Mouse (Mus musculus) intestine, embryonic 15.5 days (tissue): ENCODE measurements around the gene Ino80b. TPM values are rescaled to one million over a fixed set of nuclear protein-coding genes. Genes with fewer than 3 reads are reported as not detected.

Experiments used
- ATAC-seq: fragments of 200-750 bp; cut with Nextera tagmentation; 2 replicates; pipeline ENCODE4 v1.8.0; 2017; ENCODE audit warnings: moderate TSS enrichment, moderate library complexity
- H3K27ac ChIP-seq: fragments of 300-500 bp; sonication (generic); 2 replicates; pipeline ENCODE4 v1.5.1; 2015; ENCODE audit warnings: mild to moderate bottlenecking, inconsistent platforms
- H3K27me3 ChIP-seq: fragments of 300-500 bp; sonication (generic); replicated peaks from 2 replicates; pipeline ENCODE4 v1.6.1; 2015; ENCODE audit warnings: inconsistent platforms
- H3K36me3 ChIP-seq: fragments of 300-500 bp; sonication (generic); 2 replicates; pipeline ENCODE4 v1.6.1; 2015; ENCODE audit warnings: inconsistent platforms
- H3K4me1 ChIP-seq: fragments of 300-500 bp; sonication (generic); replicated peaks from 2 replicates; pipeline ENCODE4 v1.6.1; 2015; ENCODE audit warnings: inconsistent platforms
- H3K4me2 ChIP-seq: fragments of 300-500 bp; sonication (generic); replicated peaks from 2 replicates; pipeline ENCODE4 v1.6.1; 2015; ENCODE audit warnings: mild to moderate bottlenecking, inconsistent platforms
- H3K4me3 ChIP-seq: fragments of 300-500 bp; sonication (generic); replicated peaks from 2 replicates; pipeline ENCODE4 v1.5.1; 2015; ENCODE audit warnings: inconsistent platforms
- H3K9ac ChIP-seq: fragments of 300-500 bp; sonication (generic); 2 replicates; pipeline ENCODE4 v1.6.1; 2015; ENCODE audit warnings: inconsistent platforms
- H3K9me3 ChIP-seq: fragments of 300-500 bp; sonication (generic); 2 replicates; pipeline ENCODE4 v1.6.1; 2016; ENCODE audit warnings: inconsistent platforms
- WGBS: fragments of 180-500 bp; shearing (Covaris S2); methylation state at CpG from one replicate; pipeline ENCODE4 v1.1.7; 2015; 5-methylcytosine and 5-hydroxymethylcytosine counted together
- polyA plus RNA-seq: library from polyadenylated mRNA; unstranded; fragments of >200 nt; fragmentation: Nextera tagmentation; extraction: Ambion mirVana; gene quantifications from 2 replicates; pipeline ENCODE4 v1.2.1, GENCODE M21; 2015

The Ino80b gene
- polyA plus RNA-seq, 1 experiment from 2014 or later, result 9.4 TPM

GRCm38 (mm10) chr6:83087926-83088260, 37.3 kb downstream of the Ino80b start:
- Histone ChIP-seq H3K9me3 (no peaks in the 10 kb centered on the region), H3K4me1 (peaks cover 14% of the 10 kb centered on the region), H3K4me2 (peak overlapping the region; percentile 56), H3K27me3 (peaks cover 66% of the 10 kb centered on the region), H3K36me3 (no peaks in the 10 kb centered on the region), H3K27ac (no peak overlapping the region), H3K9ac (no peak overlapping the region), H3K4me3 (peak overlapping the region; percentile 22)
- 17% methylated on average over 9 of the region's 9 CpGs for WGBS
- ATAC-seq, result no peak; the same call in 1 of the 2 replicates

- no peak overlapping the region for H3K9ac ChIP-seq
- peaks cover 69% of the 10 kb centered on the region for H3K27me3 ChIP-seq
Observed at GRCm38 (mm10) chr6:83087205-83087925, 37.9 kb downstream of the Ino80b start.

DNA sequence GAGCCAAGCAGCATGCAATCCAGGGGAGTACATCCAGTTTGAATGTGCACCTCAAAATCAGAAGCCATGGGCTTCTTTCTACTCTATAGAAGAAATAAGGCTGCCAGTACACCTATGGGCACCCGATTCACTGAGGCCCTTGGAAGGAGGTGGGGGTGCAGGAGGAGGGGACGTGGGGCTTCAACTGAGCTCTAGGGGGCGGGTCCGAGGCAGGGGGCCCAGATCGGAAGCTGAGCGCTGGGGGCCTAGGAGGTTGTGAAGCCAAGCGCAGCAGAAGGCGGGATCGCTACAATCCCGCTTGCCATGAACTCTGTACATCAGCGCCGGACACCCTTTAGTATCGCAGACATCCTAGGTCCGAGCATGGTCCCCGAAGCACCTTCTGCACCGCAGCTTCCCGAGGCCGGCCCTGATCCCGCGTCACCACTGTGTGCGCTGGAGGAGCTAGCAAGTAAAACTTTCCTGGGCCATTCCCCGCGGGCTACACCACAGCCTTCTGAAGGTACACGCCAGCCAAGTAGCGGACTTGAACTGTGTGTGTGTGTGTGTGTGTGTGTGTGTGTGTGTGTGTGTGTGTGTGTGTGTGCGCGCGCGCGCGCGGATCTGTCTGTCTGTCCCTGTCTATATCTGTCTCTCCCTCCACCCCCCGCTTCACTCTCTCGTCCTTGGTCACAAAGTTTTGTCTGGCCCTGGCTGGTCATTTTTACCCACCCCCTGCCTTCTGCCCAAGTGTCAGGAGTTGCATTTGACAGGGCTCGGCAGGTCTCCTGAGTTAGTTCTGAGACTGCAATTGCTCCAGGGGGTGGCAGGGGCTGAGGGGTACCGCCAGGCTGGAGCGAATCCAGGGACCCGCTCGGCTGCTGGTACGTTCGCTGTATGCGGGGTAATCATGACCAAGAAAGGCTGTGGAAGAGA, 38.9 kb downstream of the Ino80b start, which contains the start of gene Lbx2:
Gene Lbx2, plus strand, starts transcription at position 247 of the 915 bp plus-strand sequence.
- Histone ChIP-seq H3K36me3 (no peaks in the 10 kb centered on the region), H3K27me3 (peaks cover 69% of the 10 kb centered on the region), H3K27ac (no peak within 1 kb of the TSS), H3K9me3 (no peaks in the 10 kb centered on the region), H3K4me1 (peaks cover 14% of the 10 kb centered on the region), H3K4me3 (peak within 1 kb of the TSS; percentile 22), H3K9ac (no peak within 1 kb of the TSS), H3K4me2 (peak within 1 kb of the TSS; percentile 56)
- no peak for ATAC-seq
- WGBS, result 5% methylated on average over 41 of the region's 42 CpGs

More at GRCm38 (mm10) chr6:83087205-83087925, 37.9 kb downstream of the Ino80b start:
- Histone ChIP-seq H3K4me3 (peak overlapping the region; percentile 22), H3K4me2 (peak overlapping the region; percentile 56), H3K4me1 (peaks cover 14% of the 10 kb centered on the region), H3K36me3 (no peaks in the 10 kb centered on the region), H3K9me3 (no peaks in the 10 kb centered on the region), H3K27ac (no peak overlapping the region)
- WGBS, result 4% methylated on average over 47 of the region's 47 CpGs
- ATAC-seq, result no peak; the same call in 1 of the 2 replicates

GRCm38 (mm10) chr6:83084477-83084876, 40.8 kb downstream of the Ino80b start:
- no peak overlapping the region for H3K27ac ChIP-seq
- no peak for ATAC-seq
- H3K4me1 ChIP-seq, result peaks cover 14% of the 10 kb centered on the region
- no peaks in the 10 kb centered on the region for H3K9me3 ChIP-seq
- WGBS, result 15% methylated on average over 6 of the region's 6 CpGs
- H3K4me3 ChIP-seq, result no peak overlapping the region
- H3K4me2 ChIP-seq, result no peak overlapping the region
- no peak overlapping the region for H3K9ac ChIP-seq
- H3K36me3 ChIP-seq, result peaks cover 6% of the 10 kb centered on the region; the same call in 1 of the 2 replicates
- H3K27me3 ChIP-seq, result peaks cover 64% of the 10 kb centered on the region

GRCm38 (mm10) chr6:83083497-83083896, 41.7 kb downstream of the Ino80b start:
- 34% methylated on average over 5 of the region's 5 CpGs for WGBS
- Histone ChIP-seq H3K27ac (no peak overlapping the region), H3K4me2 (no peak overlapping the region), H3K4me1 (peaks cover 14% of the 10 kb centered on the region), H3K36me3 (peaks cover 6% of the 10 kb centered on the region; the same call in 1 of the 2 replicates), H3K4me3 (no peak overlapping the region), H3K9ac (no peak overlapping the region), H3K27me3 (peaks cover 56% of the 10 kb centered on the region), H3K9me3 (no peaks in the 10 kb centered on the region)
- no peak for ATAC-seq

- Histone ChIP-seq H3K27me3 (peaks cover 46% of the 10 kb centered on the region), H3K9ac (no peak overlapping the region)
- 91% methylated on average over 5 of the region's 5 CpGs for WGBS
Observed at GRCm38 (mm10) chr6:83080210-83080609, 45.0 kb downstream of the Ino80b start.

DNA sequence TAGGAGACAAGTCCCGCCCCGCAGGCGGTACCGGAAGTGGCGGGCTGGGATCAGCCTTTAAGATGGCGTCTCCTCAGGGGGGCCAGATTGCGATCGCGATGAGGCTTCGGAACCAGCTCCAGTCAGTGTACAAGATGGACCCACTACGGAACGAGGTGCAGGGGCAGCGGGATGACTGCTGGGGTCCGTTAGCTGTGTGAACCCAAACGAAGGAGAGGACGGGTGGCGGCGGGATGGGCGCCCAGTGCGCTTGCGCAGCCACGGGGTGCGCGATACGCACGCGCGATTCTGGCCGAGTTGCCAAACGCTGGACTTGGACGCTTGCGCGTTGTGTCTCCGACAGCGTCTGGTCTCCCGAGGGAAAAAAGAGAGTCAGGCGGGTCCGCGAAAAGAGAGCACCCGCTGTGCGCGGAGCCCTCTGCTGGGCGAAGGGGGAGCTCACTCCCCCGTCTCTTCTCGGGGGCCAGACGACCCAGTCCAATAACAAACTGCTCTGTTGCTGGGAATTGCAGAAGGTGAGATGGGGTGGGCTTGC, 46.8 kb downstream of the Ino80b start:
- WGBS, result under 1% methylated on average over 46 of the region's 46 CpGs
- Histone ChIP-seq H3K9me3 (no peaks in the 10 kb centered on the region), H3K4me3 (peak overlapping the region; percentile 78), H3K4me1 (peaks cover 3% of the 10 kb centered on the region; the same call in 1 of the 2 replicates), H3K36me3 (peaks cover 6% of the 10 kb centered on the region; the same call in 1 of the 2 replicates), H3K4me2 (peak overlapping the region; percentile 89), H3K27me3 (peaks cover 43% of the 10 kb centered on the region), H3K9ac (peak overlapping the region; percentile 62), H3K27ac (peak overlapping the region; percentile 77)
- ATAC-seq, result peak; percentile 96

More at GRCm38 (mm10) chr6:83080210-83080609, 45.0 kb downstream of the Ino80b start:
- no peak for ATAC-seq
- H3K4me1 ChIP-seq, result peaks cover 3% of the 10 kb centered on the region; the same call in 1 of the 2 replicates
- no peak overlapping the region for H3K27ac ChIP-seq
- peaks cover 6% of the 10 kb centered on the region; the same call in 1 of the 2 replicates for H3K36me3 ChIP-seq
- H3K4me3 ChIP-seq, result no peak overlapping the region
- no peaks in the 10 kb centered on the region for H3K9me3 ChIP-seq
- H3K4me2 ChIP-seq, result no peak overlapping the region

GRCm38 (mm10) chr6:83077630-83078323, 47.5 kb downstream of the Ino80b start, which contains the start of gene Pcgf1:
Gene Pcgf1 (plus strand): TSS chr6:83077869.
- ATAC-seq, result peak; percentile 62
- peak within 1 kb of the TSS; percentile 77 for H3K27ac ChIP-seq
- H3K9me3 ChIP-seq, result no peaks in the 10 kb centered on the region
- H3K9ac ChIP-seq, result peak within 1 kb of the TSS; percentile 62
- peaks cover 3% of the 10 kb centered on the region; the same call in 1 of the 2 replicates for H3K4me1 ChIP-seq
- H3K4me3 ChIP-seq, result peak within 1 kb of the TSS; percentile 78
- H3K4me2 ChIP-seq, result peak within 1 kb of the TSS; percentile 89
- under 1% methylated on average over 54 of the region's 54 CpGs for WGBS
- H3K36me3 ChIP-seq, result peaks cover 6% of the 10 kb centered on the region; the same call in 1 of the 2 replicates
- H3K27me3 ChIP-seq, result peaks cover 39% of the 10 kb centered on the region

DNA sequence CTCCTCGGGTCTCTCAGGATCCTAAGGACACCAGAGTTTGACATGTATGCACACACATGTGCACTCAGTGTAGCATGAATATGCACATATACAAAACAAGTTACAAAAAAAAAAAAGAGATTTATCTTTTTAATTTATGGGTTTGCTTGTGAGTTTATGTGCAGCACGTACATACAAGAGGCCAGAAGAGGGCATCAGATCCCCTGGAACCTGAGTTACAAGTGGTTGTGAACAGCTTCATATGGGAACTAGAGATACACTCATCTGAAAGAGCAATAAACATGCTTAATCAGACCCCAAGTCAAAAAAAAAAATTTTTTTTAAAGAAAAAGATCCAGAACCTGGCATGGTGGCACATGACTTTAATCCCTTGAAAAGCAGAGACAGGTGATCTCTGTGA, 50.3 kb downstream of the Ino80b start:
- Histone ChIP-seq H3K36me3 (no peaks in the 10 kb centered on the region), H3K9me3 (no peaks in the 10 kb centered on the region), H3K27me3 (peaks cover 65% of the 10 kb centered on the region), H3K4me3 (no peak overlapping the region), H3K9ac (no peak overlapping the region), H3K4me2 (no peak overlapping the region), H3K4me1 (peaks cover 16% of the 10 kb centered on the region), H3K27ac (no peak overlapping the region)
- 24% methylated on average over 2 of the region's 2 CpGs for WGBS
- no peak for ATAC-seq
